Mouse (Mus musculus) CH12.LX (cell line): ENCODE measurements around the gene C1ql2. TPM values are rescaled to one million over a fixed set of nuclear protein-coding genes. Genes with fewer than 3 reads are reported as not detected.

Source experiments
- DNase-seq: peaks from one replicate; pipeline ENCODE4 v3.0.0-alpha.2; 2013; ENCODE audit errors: extremely low read depth
- H3K27ac ChIP-seq: 2 replicates; pipeline ENCODE4 v1.5.1; 2012; ENCODE audit warnings: low read depth, mild to moderate bottlenecking, control low read depth, moderate library complexity; ENCODE audit not compliant: insufficient read depth
- H3K27me3 ChIP-seq: replicated peaks from 2 replicates; pipeline ENCODE3; 2012; ENCODE audit warnings: inconsistent platforms
- H3K36me3 ChIP-seq, 2 experiments: replicated peaks in 1 of 2; 2 replicates each; pipeline versions ENCODE3 to v1.6.1; 2012; ENCODE audit warnings: inconsistent platforms in 1 of 2, low read length in 1 of 2, mild to moderate bottlenecking in 1 of 2, mixed read lengths in 1 of 2, moderate library complexity in 1 of 2; ENCODE audit not compliant: control insufficient read depth in 1 of 2, insufficient read depth in 1 of 2
- H3K4me1 ChIP-seq, 2 experiments: 2 replicates each; pipeline ENCODE4 v1.6.1; 2012; ENCODE audit warnings: inconsistent platforms in 1 of 2, moderate library complexity in 1 of 2; ENCODE audit not compliant: insufficient read depth in 2 of 2, control insufficient read depth in 1 of 2
- H3K4me2 ChIP-seq: 2 replicates; pipeline ENCODE4 v1.6.1; 2012; ENCODE audit warnings: low read depth, mild to moderate bottlenecking, control low read depth; ENCODE audit not compliant: poor library complexity, insufficient read depth, severe bottlenecking
- H3K4me3 ChIP-seq, 3 experiments: fragments of 150-350 bp in 1 of 3; sonication (generic) in 1 of 3; replicated peaks in 1 of 3; 2 replicates each; pipeline versions ENCODE3 to v1.5.1; 2011 to 2012; ENCODE audit warnings: low read depth in 2 of 3, low read length in 2 of 3, mild to moderate bottlenecking in 2 of 3, moderate library complexity in 2 of 3, control low read depth in 1 of 3, improper control_type of control experiment in 1 of 3, inconsistent platforms in 1 of 3, mixed read lengths in 1 of 3; ENCODE audit not compliant: poor library complexity in 1 of 3
- H3K79me2 ChIP-seq: replicated peaks from 2 replicates; pipeline ENCODE4 v1.6.1; 2012; ENCODE audit warnings: mild to moderate bottlenecking, moderate library complexity; ENCODE audit not compliant: control insufficient read depth, poor library complexity, insufficient read depth, severe bottlenecking; ENCODE audit errors: extremely low read depth
- H3K9ac ChIP-seq: 2 replicates; pipeline ENCODE4 v1.6.1; 2012; ENCODE audit warnings: low read depth, mild to moderate bottlenecking, control low read depth, moderate library complexity; ENCODE audit not compliant: insufficient read depth
- H3K9me3 ChIP-seq: replicated peaks from 2 replicates; pipeline ENCODE3; 2012; ENCODE audit warnings: low read length, inconsistent platforms, mixed read lengths
- BHLHE40 ChIP-seq: IDR thresholded peaks from 2 replicates; pipeline ENCODE4 v1.6.1; 2011; ENCODE audit warnings: mild to moderate bottlenecking, low read depth, low read length, improper control_type of control experiment
- CHD1 ChIP-seq: IDR thresholded peaks from 2 replicates; pipeline ENCODE4 v1.6.1; 2012; ENCODE audit warnings: low read depth, low read length, improper control_type of control experiment, inconsistent platforms
- CTCF ChIP-seq, 2 experiments: IDR thresholded peaks in 1 of 2; conservative IDR thresholded peaks in 1 of 2; 2 replicates each; pipeline ENCODE4 v1.5.1; 2011 to 2012; ENCODE audit warnings: low read depth in 2 of 2, low read length in 2 of 2, improper control_type of control experiment in 1 of 2, inconsistent platforms in 1 of 2, mild to moderate bottlenecking in 1 of 2, moderate library complexity in 1 of 2
- GABPA ChIP-seq: IDR thresholded peaks from 2 replicates; pipeline ENCODE4 v1.6.1; 2012; ENCODE audit warnings: low read depth, low read length, improper control_type of control experiment, inconsistent platforms; ENCODE audit not compliant: insufficient replicate concordance
- HCFC1 ChIP-seq: IDR thresholded peaks from 2 replicates; pipeline ENCODE4 v1.6.1; 2012; ENCODE audit warnings: low read depth, mild to moderate bottlenecking, inconsistent platforms, low read length, improper control_type of control experiment
- IRF4 ChIP-seq: IDR thresholded peaks from 2 replicates; pipeline ENCODE4 v1.6.1; 2014; ENCODE audit warnings: low read depth, mild to moderate bottlenecking, inconsistent platforms, low read length, improper control_type of control experiment
- JUN ChIP-seq: IDR thresholded peaks from 2 replicates; pipeline ENCODE4 v1.6.1; 2011; ENCODE audit warnings: low read depth, mild to moderate bottlenecking, low read length, improper control_type of control experiment, moderate library complexity; ENCODE audit not compliant: insufficient read depth
- KAT2A ChIP-seq: IDR thresholded peaks from 2 replicates; pipeline ENCODE4 v1.6.1; 2012; ENCODE audit warnings: low read length, improper control_type of control experiment, inconsistent platforms; ENCODE audit not compliant: insufficient replicate concordance
- MAFK ChIP-seq: IDR thresholded peaks from 2 replicates; pipeline ENCODE4 v1.6.1; 2011; ENCODE audit warnings: low read length, improper control_type of control experiment; ENCODE audit not compliant: insufficient replicate concordance
- MAX ChIP-seq: IDR thresholded peaks from 2 replicates; pipeline ENCODE4 v1.6.1; 2011; ENCODE audit warnings: low read length, improper control_type of control experiment
- MEF2A ChIP-seq: IDR thresholded peaks from 2 replicates; pipeline ENCODE4 v1.6.1; 2014; ENCODE audit warnings: low read depth, mild to moderate bottlenecking, inconsistent platforms, low read length, improper control_type of control experiment, borderline replicate concordance
- NRF1 ChIP-seq: IDR thresholded peaks from 2 replicates; pipeline ENCODE4 v1.6.1; 2014; ENCODE audit warnings: low read depth, mild to moderate bottlenecking, inconsistent platforms, low read length, improper control_type of control experiment, moderate library complexity
- PAX5 ChIP-seq: IDR thresholded peaks from 2 replicates; pipeline ENCODE4 v1.6.1; 2012; ENCODE audit warnings: low read length, inconsistent platforms, mixed read lengths
- POLR2A ChIP-seq: IDR thresholded peaks from 2 replicates; pipeline ENCODE4 v1.6.1; 2011; ENCODE audit warnings: low read depth, mild to moderate bottlenecking, improper control_type of control experiment, low read length
- POLR2AphosphoS2 ChIP-seq: IDR thresholded peaks from 2 replicates; pipeline ENCODE4 v1.6.1; 2011; ENCODE audit warnings: low read depth, low read length, improper control_type of control experiment
- TCF12 ChIP-seq: IDR thresholded peaks from 2 replicates; pipeline ENCODE4 v1.6.1; 2014; ENCODE audit warnings: low read depth, mild to moderate bottlenecking, inconsistent platforms, low read length, improper control_type of control experiment
- UBTF ChIP-seq: IDR thresholded peaks from 2 replicates; pipeline ENCODE4 v1.6.1; 2012; ENCODE audit warnings: low read depth, mild to moderate bottlenecking, inconsistent platforms, low read length, improper control_type of control experiment, moderate library complexity
- USF1 ChIP-seq: IDR thresholded peaks from 2 replicates; pipeline ENCODE4 v1.6.1; 2014; ENCODE audit warnings: low read depth, mild to moderate bottlenecking, inconsistent platforms, low read length, improper control_type of control experiment
- ZC3H11A ChIP-seq: IDR thresholded peaks from 2 replicates; pipeline ENCODE4 v1.6.1; 2012; ENCODE audit warnings: low read depth, mild to moderate bottlenecking, inconsistent platforms, low read length, improper control_type of control experiment
- ZKSCAN1 ChIP-seq: IDR thresholded peaks from 2 replicates; pipeline ENCODE4 v1.6.1; 2012; ENCODE audit warnings: low read depth, inconsistent platforms, low read length, improper control_type of control experiment, borderline replicate concordance
- dilution Hi-C: fragments of 300-500 bp; cut with MboI; formaldehyde crosslinking; loops from 2 replicates; pipeline ENCODE4 v1.14.3; 2020; ENCODE audit warnings: low sequenced_read_pairs; ENCODE audit not compliant: extremely low pct_unique_long_range_greater_than_20kb, extremely low pct_ligation_motif_present
- in situ Hi-C: fragments of 300-500 bp; cut with MboI; formaldehyde crosslinking; loops from 3 replicates; pipeline ENCODE4 v1.14.3; 2019; ENCODE audit warnings: low sequenced_read_pairs, low pct_ligation_motif_present, low pct_unique_long_range_greater_than_20kb, mixed read lengths
- polyA plus RNA-seq: library from polyadenylated mRNA; unstranded; fragments of >175 nt; gene quantifications from 2 replicates; pipeline ENCODE4 v1.2.1, GENCODE M21; 2012; ENCODE audit warnings: low read depth; ENCODE audit not compliant: insufficient read length
- total RNA-seq, 2 experiments: library from RNA; depleted of rRNA; stranded (reverse); fragments of 300-350 nt in 1 of 2; fragments of >200 nt in 1 of 2; gene quantifications; 2 replicates each; pipeline ENCODE4 v1.2.3; 2012 to 2014

Gene C1ql2
- total and polyA plus RNA-seq, 3 experiments: not detected

GRCm38 (mm10) chr1:120354387-120354786 is 14.0 kb downstream of the C1ql2 start:
- H3K9ac ChIP-seq: no peak overlapping the region
- dilution Hi-C loops: no loop called here
- no peaks in the 10 kb centered on the region for H3K79me2 ChIP-seq
- H3K4me2 ChIP-seq: no peak overlapping the region
- H3K27me3 ChIP-seq: no peaks in the 10 kb centered on the region
- H3K27ac ChIP-seq: no peak overlapping the region
- H3K4me1 ChIP-seq: peaks cover 3 to 6% of the 10 kb centered on the region in 2 experiments; a peak in 2 of 4 replicates
- in situ Hi-C loops: no loop called here
- DNase-seq: no peak
- no peaks in the 10 kb centered on the region for H3K9me3 ChIP-seq
- H3K4me3 ChIP-seq: no peak overlapping the region
- H3K36me3 ChIP-seq: no peaks in the 10 kb centered on the region
- TF ChIP-seq CHD1 (no peak), UBTF (no peak), POLR2A (no peak)

- in situ Hi-C loops: no loop called here
- no peak for DNase-seq
- H3K27ac ChIP-seq: no peak overlapping the region
- no peak overlapping the region for H3K4me2 ChIP-seq
- H3K4me3 ChIP-seq: no peak overlapping the region
- H3K9me3 ChIP-seq: no peaks in the 10 kb centered on the region
- no peak overlapping the region for H3K9ac ChIP-seq
- dilution Hi-C loops: no loop called here
- no peaks in the 10 kb centered on the region for H3K79me2 ChIP-seq
- no peaks in the 10 kb centered on the region for H3K27me3 ChIP-seq
- TF ChIP-seq BHLHE40 (no peak), PAX5 (no peak), POLR2A (no peak), KAT2A (no peak), IRF4 (no peak), POLR2AphosphoS2 (no peak), GABPA (no peak), JUN (no peak), MAFK (no peak), TCF12 (no peak), NRF1 (no peak), MEF2A (no peak), USF1 (no peak), ZC3H11A (no peak), ZKSCAN1 (no peak), HCFC1 (no peak), MAX (no peak), CTCF (conservative IDR thresholded peaks at IDR 0.05 in 1 of 2, IDR thresholded peaks at IDR 0.05 in 1 of 2; ENCODE audit: low read depth in 2 of 2, low read length in 2 of 2) (no peak)
- H3K4me1 ChIP-seq: peaks cover 3 to 6% of the 10 kb centered on the region in 2 experiments; a peak in 2 of 4 replicates
- H3K36me3 ChIP-seq: no peaks in the 10 kb centered on the region
These were observed 17.2 kb downstream of the C1ql2 start for GRCm38 (mm10) chr1:120357371-120358274.
